Mouse (Mus musculus) cerebellum, adult 9-11 months (tissue): ENCODE measurements around the gene Zdhhc14.

Source experiments
- DNase-seq: peaks from one replicate; pipeline ENCODE4 v3.0.0; 2022

Zdhhc14 gene

DNA sequence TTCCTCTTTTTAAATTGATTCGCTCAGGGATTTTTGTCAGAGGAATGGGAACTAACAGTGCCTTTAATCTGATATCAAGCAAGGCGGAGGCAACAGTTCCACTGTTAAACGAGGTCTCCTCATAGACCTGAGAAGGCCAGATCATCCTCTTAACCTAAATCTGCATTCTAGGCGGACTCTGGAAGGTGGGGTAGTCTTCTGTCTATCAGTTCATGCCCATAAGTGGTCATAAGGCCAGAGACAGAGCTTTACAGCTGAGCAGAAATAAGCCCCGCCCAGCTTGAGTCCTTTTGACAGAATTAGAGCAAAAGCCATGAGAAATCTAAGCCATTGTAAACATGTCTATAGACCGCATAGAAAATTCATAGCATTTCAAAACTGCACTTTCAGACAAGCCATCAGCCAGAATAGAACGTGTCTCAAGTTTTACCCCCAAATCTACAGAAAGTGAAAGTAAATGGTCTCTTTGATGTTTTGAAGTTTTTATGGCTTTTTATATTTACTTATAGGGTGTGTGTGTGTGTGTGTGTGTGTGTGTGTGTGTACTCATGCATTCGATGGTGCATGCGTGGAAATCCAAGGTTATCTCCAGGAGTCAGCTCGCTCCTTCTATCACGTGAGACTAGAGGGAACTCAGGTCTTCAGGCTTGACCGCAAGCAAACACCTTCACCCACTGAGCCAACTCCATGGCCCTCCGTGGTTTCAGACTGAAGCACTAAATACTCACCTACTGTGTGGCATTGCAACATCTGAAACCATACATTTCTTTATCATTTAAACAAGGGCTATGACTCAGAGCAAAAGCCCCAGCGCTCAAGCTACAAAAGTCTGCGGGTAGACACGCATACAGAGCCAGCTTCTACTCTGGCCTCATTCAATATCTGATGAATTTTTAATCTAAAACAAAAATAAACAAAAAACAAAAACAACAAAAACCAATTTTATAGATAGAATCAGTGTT is 255.5 kb downstream of the Zdhhc14 start:
- DNase-seq: no peak

DNA sequence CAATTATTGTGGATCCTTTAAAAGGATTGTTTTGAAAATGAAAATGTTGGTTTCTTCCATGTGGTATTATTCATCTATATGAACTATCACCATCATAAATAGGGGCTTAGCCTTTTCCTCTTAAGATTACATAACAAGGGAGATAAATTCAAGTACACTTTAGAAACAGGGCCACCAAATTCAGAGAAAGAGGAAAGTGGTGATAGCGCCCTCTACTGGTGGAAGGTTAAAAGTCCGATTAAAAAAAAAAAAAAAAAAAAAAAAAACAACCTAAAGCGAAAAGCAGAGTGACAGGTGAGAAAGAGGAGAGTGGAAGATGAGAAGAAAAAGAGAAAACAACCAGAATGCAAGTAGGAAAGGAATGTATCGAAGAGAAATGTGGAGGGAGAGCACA is 256.1 kb downstream of the Zdhhc14 start:
- DNase-seq: peak; percentile 28

DNA sequence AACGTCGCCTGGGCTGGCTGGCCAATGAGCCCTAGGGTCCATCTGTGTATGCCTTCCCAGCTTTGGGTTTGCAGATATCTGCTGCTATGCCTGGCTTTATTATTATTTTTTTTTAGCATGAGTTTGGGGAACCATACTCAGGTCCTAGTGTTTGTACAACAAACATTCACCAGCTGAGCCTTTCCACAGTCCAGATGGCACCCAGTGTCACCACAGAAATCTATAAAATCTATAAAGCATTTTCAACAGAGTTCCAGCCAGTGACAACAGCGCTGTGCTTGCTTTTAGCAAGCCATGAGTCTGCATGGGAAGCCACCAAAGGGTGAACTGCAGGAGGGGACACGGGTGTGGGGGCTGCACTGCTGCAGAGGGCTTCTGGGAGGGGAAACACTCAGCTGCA is 257.9 kb downstream of the Zdhhc14 start:
- no peak for DNase-seq

DNA sequence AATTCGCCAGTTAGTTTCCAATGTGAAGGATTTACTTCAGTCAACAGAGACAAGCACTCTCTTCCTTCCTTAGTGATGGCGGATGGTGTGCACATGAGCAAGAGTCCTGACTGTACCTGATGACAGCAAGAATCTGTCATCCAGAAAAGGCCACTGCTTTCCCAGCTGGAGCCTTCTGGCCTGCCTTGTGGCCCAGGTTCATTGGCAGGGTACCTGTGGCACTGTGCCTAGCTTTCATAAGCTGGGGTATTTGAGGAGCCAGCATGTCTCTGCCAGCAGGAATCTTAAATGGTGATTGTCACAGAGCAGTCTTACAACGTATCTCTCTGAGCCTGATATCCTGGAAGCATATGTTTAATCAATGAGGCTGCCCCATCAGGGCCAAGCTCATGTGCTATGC is 258.7 kb downstream of the Zdhhc14 start:
- DNase-seq: peak; percentile 81

DNA sequence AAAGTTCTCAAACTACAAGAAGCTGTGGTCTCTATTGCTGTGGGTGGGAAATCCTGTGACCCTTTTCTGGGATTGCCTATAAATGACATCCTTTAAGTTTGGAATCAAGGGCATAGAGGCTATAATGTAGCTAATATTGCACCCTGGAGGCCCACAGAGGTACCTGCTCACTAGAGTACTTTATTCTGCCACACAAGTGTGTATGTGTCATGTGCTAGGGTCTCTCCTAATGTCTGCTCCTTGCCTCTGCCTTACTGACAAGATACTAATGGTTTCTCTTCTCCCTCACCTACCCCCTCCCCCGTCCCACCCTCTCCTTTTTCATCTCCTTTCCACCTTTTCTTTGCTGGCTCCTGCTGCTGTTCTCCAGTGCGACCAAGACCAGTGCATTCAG is 260.0 kb downstream of the Zdhhc14 start:
- no peak for DNase-seq

DNA sequence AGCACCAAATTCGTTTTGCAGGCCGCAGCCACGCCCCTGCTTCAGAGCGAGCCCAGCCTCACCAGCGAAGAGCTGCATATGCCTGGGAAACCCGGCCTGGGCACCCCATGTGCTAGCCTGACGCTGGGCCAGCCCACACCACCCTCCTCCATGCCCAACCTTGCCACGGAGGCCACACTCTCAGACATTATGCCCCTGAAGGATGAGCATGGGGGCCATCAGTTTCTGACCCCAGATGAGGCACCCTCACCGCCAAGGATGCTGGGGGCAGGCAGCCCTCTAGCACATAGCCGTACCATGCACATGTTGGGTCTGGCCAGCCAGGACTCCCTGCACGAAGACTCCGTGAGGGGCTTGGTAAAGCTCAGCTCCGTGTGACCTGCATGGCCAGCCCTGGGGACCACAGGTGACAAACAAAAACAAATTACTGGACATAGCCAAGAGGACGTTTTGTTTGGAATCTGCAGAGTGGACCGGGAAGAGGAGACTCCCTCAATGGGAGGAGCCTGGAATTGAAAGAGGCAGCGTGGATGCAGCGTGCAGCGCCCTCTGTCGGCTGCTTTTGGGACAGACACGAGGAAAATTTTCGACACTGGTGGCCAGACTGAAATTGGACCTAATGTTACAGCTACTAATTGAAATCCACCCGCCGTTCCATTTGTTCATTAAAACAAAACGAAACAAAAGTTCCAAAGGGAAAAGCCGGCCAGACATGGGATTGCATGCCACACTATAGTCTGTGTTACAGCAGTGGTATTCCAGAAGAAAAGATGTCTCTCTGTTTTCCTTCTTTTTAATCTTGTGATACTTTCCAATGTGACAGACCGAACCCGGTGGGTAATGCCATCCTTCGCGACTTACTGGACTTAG is 260.6 kb downstream of the Zdhhc14 start:
- peak; percentile 84 for DNase-seq

DNA sequence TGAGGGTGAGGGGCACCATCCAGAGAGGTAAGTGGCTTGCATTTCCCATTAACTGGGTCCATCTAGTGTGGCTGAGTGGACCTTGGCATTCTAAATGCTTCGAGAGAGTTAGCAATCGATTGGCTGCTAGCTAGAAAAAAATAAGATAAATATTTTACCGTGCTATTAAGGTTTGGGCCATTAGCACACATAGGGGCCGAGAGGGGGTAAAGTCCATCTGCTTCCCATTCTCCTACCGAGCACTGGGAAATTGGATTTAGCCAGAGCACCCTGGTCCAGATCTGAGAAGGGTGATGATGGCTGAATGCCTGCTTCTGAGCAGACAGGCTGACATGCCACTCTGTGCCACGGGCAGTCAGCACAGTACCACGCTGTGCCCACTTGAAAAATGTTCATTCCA is 263.1 kb downstream of the Zdhhc14 start:
- no peak for DNase-seq

DNA sequence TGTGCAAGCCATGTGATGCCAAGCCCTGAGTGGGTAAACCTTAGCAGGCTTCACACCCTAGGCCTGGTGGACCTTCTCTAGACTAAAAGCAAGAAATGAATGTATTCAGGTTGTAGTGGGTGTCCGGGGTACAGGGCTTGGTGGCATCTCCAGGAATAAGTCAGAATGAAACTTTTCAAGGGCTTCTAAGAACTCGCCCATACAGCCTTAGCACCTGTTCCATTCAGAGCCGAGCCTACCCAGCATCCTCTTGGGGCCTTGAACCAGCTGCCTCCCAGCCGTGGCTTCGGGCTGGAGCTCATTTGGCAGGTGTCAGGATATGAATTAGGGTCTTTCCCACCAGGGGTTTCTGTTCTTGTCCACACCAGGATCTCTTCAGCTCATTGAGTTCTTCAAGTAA is 263.7 kb downstream of the Zdhhc14 start:
- no peak for DNase-seq

DNA sequence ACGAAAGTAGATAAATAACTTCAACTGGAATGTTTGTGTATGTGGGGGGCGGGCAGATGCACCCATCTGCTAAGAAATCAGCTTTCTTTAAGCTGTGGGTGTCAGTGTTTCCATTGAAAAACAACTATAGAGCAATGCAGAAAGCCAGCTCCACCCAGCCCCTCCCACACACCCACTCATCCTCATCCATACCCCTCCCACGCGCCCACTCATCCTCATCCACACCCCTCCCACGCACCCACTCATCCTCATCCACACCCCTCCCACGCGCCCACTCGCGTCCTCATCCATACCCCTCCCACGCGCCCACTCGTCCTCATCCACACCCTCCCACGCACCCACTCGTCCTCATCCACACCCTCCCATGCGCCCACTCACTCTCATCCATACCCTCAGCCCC is 264.5 kb downstream of the Zdhhc14 start:
- DNase-seq: no peak

DNA sequence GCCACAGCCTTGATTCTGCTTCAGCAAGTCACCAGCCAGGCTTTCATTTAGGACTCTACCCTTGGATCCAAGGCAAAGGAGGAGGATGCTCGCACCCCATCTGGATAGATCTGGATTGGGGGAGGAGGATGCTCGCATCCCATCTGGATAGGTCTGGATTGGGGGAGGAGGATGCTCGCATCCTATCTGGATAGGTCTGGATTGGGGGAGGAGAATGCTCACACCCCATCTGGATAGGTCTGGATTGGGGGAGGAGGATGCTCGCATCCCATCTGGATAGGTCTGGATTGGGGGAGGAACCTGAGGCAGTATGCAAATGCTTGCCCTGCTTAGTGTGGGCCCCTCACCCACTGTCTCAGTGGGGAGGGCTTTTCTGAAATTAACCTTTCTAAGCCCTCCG is 271.4 kb downstream of the Zdhhc14 start:
- DNase-seq: no peak

DNA sequence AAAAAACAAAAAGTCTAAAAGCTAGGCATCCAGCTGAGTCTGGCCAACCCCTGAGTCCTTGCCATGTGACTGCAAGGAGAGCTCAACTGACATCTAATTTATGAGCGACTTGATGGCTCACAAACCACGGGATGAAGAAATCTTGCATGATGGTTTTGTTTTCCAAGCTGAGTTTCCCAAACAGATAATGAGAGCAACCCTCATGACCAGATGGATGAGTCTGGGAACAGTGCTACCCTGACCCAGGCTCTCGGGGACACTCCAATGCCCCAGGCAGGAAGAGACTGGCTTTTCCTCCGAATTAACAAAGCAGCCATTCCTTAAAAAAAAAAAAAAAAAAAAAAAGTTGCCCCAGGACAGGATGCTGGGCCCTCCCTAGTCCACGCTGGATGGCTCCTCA is 271.9 kb downstream of the Zdhhc14 start:
- DNase-seq: no peak

DNA sequence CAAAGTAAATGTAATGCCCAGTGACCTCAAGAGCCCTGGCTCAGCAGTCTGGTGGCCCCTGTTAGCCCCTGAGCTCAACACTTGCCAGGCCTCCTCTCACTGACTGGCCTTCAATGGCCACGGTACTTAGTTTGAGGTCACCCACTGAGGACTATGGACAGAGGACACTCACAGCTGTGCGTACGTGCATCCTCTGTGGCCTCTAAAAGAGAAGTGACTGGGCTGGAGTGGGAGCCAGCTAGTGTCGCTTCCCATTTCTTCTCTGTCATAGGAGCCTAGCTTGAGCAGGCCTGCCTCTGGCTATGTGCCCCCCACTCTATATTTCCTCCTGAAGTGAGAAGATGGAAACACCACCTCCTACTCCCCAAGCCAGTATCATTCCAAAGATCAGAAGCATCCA is 273.4 kb downstream of the Zdhhc14 start:
- no peak for DNase-seq

DNA sequence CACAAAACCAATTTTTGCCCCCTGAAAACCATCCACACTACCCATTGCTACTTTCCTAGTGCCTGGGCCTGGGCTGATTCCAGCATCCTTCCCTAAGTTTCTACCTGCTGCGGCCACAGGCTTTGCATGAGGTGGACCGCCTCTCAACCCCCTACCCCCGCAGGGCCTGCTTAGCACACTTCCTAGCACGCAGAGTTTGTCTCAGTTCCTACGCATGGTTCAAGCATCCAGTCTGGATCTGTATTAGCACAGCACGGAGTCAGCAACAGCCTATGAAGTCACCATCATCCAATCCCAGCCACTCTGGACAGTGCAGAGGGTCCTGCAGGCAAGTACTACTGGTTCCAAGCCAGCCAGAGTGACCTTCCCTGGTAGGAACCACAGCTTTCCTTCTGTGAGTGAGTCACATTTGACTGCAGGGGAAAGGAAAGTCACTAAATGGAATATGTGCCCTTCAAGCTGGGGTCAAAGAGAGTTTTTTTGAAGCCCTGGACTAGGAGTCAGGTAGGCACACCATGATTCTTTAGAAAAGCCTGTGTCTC is 275.9 kb downstream of the Zdhhc14 start:
- DNase-seq: no peak

DNA sequence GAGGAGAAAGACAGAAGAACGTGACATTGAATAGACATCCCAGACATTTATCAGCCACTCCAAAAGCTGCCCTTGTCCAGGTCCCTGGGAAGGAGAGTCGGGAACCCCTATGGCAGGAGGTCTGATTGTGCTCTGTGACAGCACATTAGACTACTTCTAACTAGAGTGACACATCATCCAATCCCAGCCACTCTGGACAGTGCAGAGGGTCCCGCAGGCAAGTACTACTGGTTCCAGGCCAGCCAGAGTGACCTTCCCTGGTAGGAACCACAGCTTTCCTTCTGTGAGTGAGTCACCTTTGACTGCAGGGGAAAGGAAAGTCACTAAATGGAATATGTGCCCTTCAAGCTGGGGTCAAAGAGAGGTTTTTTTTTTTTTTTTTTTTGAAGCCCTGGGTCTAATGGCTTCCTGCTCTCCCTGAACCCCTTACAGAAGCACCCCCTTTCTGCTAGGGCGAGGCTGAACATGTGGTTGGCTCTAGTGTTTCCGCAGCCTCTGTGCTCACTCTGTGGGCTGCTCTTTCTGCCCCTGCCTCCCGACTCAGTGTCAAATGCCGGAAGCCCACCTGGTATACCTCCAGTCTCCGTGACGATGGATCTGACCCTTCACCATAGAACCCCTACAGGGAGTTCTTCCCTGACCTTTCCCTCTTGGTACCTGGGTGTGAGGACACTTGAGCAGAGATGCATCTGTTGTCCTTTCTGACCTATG is 276.6 kb downstream of the Zdhhc14 start:
- DNase-seq: no peak

DNA sequence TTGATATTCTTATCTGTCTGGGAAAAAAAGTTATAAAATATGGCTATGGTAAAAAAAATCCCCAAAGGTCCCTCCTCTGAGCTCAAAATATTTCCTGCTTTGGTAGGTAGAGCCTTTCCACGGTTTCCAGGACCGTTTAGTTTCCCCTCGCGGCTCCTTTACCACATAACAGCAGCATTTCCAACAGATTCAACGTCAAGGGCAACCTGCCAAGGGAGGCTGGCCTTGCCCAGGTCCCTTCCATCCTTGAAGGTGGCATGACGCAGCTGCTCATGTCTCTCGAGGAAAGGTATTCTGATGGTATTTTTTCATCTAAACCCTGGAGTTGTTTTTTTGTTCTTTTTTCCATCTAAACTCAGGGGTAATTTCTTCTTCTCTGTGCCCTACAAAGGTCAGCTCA is 277.4 kb downstream of the Zdhhc14 start:
- no peak for DNase-seq

DNA sequence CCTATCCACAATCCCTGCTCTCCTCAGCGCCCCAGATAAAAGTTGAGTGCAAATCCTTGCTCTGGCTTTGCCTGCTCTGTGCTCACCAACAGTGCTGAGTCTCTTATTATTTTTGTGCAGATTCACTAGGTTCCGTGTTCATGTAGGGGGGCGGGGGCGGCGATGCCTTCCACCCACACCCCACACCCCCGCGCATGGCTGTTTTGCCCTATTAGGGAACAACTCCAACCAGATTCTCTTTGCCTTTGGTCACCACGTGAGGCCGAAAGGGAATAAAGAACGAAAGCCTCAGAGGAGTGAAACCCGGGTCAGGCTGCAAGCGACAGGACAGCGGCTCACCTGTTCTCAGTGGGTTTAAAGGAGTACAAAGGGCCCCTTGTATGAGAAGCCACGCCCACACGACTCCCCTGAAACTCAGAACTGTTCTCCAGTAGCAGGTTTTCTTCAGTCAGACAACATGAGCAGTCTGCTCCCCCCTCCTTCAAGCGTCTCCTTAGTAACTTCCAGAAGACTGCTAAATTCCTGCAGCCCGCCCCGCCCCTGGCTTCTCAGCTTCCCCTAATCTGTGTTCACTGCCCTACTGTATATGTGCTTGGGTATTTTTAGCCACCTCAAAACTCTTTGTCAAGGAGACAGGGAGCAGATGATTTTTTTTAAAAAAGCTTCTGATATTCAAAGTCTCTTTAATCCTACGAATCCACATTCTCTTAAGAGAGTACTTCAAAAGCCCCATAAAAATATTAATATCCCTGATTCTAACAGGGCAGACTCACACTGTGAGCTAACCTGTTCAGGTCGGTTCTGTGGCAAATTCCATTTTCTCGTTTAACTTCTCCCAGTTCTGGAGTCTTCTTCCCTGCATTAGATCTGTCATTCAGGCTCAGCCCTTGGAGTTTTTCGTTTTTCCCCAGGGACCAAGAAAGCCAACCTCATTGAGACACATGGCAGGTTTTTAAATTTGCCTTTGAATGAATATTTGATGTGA is 278.2 kb downstream of the Zdhhc14 start:
- DNase-seq: no peak

DNA sequence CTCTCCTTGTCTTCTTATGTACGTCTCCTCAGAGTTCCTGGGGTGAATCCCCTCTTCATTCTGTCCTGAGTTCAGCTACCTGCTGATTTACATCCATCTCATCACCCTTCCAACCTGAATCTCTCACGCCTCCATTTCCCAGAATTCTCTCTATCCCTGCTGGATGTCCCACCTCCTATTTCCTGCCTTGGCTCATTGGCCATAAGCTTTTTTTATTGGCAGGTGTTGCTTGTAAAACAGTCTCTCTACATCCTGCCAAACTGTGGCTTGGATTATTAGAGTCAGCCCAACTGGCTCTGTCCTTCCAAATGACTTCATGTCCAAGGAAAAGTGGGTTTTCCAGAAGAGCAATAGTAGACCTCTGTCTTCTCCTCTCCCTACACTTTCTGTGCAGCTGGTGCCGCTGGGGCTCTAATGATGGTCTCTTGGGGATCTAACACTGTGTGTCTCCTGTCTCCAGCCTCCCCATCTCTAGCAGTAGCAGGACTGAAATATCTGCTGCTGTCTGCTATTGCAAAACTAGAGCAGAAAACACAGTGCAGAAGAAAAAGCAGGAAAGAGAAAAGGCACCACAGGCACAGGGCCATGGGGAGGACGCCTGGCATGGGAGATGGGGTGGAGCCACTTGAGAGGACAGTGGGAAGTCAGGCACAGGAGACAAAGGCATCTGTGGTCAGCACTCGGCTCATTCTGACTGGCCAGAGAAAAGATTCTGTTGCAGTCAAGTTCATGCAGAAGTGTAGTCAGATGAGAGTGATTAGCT is 288.0 kb downstream of the Zdhhc14 start:
- no peak for DNase-seq

DNA sequence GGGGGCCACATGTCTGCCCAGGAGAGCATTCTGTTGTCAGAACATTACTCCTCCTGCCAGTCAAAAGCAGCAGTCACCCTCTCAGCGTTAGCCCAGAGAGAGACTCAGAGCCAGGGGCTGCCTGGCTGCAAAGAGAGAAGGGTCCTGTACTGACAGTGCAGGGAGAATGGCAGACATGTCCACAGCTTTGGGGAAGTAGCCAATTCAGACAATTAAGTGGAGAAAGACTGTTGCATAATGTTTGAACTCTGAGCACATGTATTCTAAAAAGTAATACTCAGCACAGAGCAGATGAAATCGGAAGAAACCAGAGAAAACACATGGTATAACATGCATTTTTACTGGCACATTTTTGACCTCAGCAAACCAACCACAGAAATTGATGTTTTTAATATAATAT is 292.9 kb downstream of the Zdhhc14 start:
- DNase-seq: no peak

DNA sequence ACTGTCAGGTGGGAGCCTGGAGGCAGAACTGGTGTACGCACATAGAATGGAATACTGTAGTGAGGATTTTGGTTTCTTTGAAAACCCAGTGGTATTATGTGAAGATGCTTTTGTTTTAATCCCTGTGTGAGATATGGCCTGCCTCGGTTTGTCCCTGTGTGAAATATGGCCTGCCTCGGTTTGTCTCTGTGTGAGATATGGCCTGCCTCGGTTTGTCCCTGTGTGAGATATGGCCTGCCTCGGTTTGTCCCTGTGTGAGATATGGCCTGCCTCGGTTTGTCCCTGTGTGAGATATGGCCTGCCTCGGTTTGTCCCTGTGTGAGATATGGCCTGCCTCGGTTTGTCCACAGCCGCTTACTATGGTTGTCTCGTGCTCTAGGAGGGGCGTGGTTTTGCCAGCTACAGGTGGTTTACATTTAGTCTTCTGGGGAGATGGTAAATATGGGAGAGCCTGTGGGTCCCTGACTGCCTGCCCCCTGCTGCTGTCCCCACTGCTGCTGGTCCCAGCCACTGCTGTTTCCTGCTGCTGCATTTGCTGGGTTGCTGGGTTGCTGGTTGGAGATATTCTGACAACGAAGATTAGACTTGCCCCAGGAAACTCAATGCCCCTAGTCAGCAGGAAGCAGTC is 299.9 kb downstream of the Zdhhc14 start:
- no peak for DNase-seq

DNA sequence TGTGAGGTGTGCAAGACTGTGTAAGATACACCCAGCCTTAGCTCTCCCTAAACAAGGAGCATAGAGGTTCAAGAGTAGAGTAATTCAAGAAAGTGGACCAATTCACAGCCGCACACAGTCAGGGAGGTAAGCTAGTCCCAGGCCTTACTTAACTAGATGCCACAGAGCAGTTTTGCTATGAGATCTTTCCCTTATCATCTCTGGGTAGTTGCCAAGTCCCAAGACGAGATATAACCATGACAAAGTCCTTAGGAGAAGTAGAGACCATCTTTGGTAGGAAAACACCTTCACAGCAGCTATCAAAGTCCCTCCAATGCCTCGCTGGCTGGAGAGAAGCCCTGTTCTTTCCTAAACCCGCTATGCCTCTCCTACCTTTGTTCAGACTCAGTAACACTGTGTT is 301.2 kb downstream of the Zdhhc14 start:
- no peak for DNase-seq
